Mouse (Mus musculus) retina, postnatal 7 days (tissue): Measurements from ENCODE around the gene Olfr328.
"Not testable (repeated sequence)": the region's sequence is repeated elsewhere in the genome, so short reads cannot be mapped to it uniquely, and the experiment has no call there.

ENCODE experiments used
- DNase-seq: peaks from one replicate; pipeline ENCODE4 v3.0.0-alpha.2; 2012; ENCODE audit warnings: low read depth, low spot score

Olfr328 gene

GRCm38 (mm10) chr11:58555536-58555935, at the start of gene Olfr328:
TSS of gene Olfr328 (minus strand) at chr11:58555636.
- no peak for DNase-seq

GRCm38 (mm10) chr11:58605228-58605627, 49.8 kb upstream of the Olfr328 start:
- no peak for DNase-seq

- DNase-seq = no peak
Observed at GRCm38 (mm10) chr11:58604688-58605087, 49.3 kb upstream of the Olfr328 start.

- no peak for DNase-seq
Observed at GRCm38 (mm10) chr11:58602800-58603560, 47.5 kb upstream of the Olfr328 start.

- DNase-seq = no peak
Observed at GRCm38 (mm10) chr11:58602062-58602461, 46.6 kb upstream of the Olfr328 start.

GRCm38 (mm10) chr11:58597837-58598236, 42.4 kb upstream of the Olfr328 start:
- no peak for DNase-seq

- DNase-seq = no peak
Observed at GRCm38 (mm10) chr11:58594814-58595213, 39.4 kb upstream of the Olfr328 start, which contains the start of gene Olfr324. TSS of gene Olfr324 (plus strand) at chr11:58595114.

- no peak for DNase-seq
Observed at GRCm38 (mm10) chr11:58588620-58589250, 33.3 kb upstream of the Olfr328 start.

GRCm38 (mm10) chr11:58587898-58588348, 32.5 kb upstream of the Olfr328 start:
- peak; percentile 19 for DNase-seq

GRCm38 (mm10) chr11:58578636-58579035, 23.2 kb upstream of the Olfr328 start:
- DNase-seq = no peak

- DNase-seq = no peak
Observed at GRCm38 (mm10) chr11:58577430-58577829, 22.0 kb upstream of the Olfr328 start, which contains the start of gene Olfr325. TSS of gene Olfr325 (plus strand) at chr11:58577730.

GRCm38 (mm10) chr11:58570405-58570804, 15.0 kb upstream of the Olfr328 start, which contains the start of gene Olfr224:
TSS of gene Olfr224 (minus strand) at chr11:58570553.
- no peak for DNase-seq

- DNase-seq = no peak
Observed at GRCm38 (mm10) chr11:58546322-58546721, 9.1 kb downstream of the Olfr328 start, which contains the start of gene Olfr329-ps. TSS of gene Olfr329-ps (minus strand) at chr11:58546422.

- DNase-seq = not testable (repeated sequence)
Observed at GRCm38 (mm10) chr11:58534736-58535135, 20.7 kb downstream of the Olfr328 start, which contains the start of gene Olfr330. TSS of gene Olfr330 (minus strand) at chr11:58534836.

- not testable (repeated sequence) for DNase-seq
Observed at GRCm38 (mm10) chr11:58519756-58520155, 35.7 kb downstream of the Olfr328 start.

- not testable (repeated sequence) for DNase-seq
Observed at GRCm38 (mm10) chr11:58518916-58519315, 36.5 kb downstream of the Olfr328 start.

- not testable (repeated sequence) for DNase-seq
Observed at GRCm38 (mm10) chr11:58509058-58509457, 46.4 kb downstream of the Olfr328 start.

GRCm38 (mm10) chr11:58502472-58502871, 53.0 kb downstream of the Olfr328 start, which contains the start of gene Olfr331:
TSS of gene Olfr331 (minus strand) at chr11:58502572.
- DNase-seq = not testable (repeated sequence)
